Mouse (Mus musculus) embryonic facial prominence, embryonic 14.5 days (tissue): ENCODE data around the gene Mpdz. TPM values are rescaled to one million over a fixed set of nuclear protein-coding genes. Genes with fewer than 3 reads are reported as not detected.

Experiments
- ATAC-seq: fragments of 200-750 bp; cut with Nextera tagmentation; 2 replicates; pipeline ENCODE4 v1.8.0; 2017; ENCODE audit warnings: low read depth, moderate number of reproducible peaks, moderate TSS enrichment
- DNase-seq: peaks from one replicate; pipeline ENCODE4 v3.0.0-alpha.2; 2015; ENCODE audit warnings: low spot score
- H3K27ac ChIP-seq: fragments of 300-500 bp; sonication (generic); replicated peaks from 2 replicates; pipeline ENCODE4 v1.5.1; 2014; ENCODE audit warnings: low read depth, mild to moderate bottlenecking, low read length, moderate library complexity
- H3K27me3 ChIP-seq: fragments of 300-500 bp; sonication (generic); replicated peaks from 2 replicates; pipeline ENCODE4 v1.6.1; 2014; ENCODE audit warnings: low read length; ENCODE audit not compliant: control insufficient read depth, insufficient read depth
- H3K36me3 ChIP-seq: fragments of 300-500 bp; sonication (generic); 2 replicates; pipeline ENCODE4 v1.6.1; 2014; ENCODE audit warnings: low read length, mixed read lengths; ENCODE audit not compliant: control insufficient read depth, insufficient read depth
- H3K4me1 ChIP-seq: fragments of 300-500 bp; sonication (generic); 2 replicates; pipeline ENCODE4 v1.6.1; 2014; ENCODE audit warnings: antibody characterized with exemption, low read length; ENCODE audit not compliant: control insufficient read depth, insufficient read depth
- H3K4me2 ChIP-seq: fragments of 300-500 bp; sonication (generic); 2 replicates; pipeline ENCODE4 v1.6.1; 2014; ENCODE audit warnings: low read depth, mild to moderate bottlenecking, low read length, moderate library complexity, mixed read lengths
- H3K4me3 ChIP-seq: fragments of 300-500 bp; sonication (generic); 2 replicates; pipeline ENCODE4 v1.5.1; 2014; ENCODE audit warnings: low read depth, mild to moderate bottlenecking, low read length
- H3K9ac ChIP-seq: fragments of 300-500 bp; sonication (generic); 2 replicates; pipeline ENCODE4 v1.6.1; 2014; ENCODE audit warnings: low read depth, mild to moderate bottlenecking, low read length, moderate library complexity, mixed read lengths
- H3K9me3 ChIP-seq: fragments of 300-500 bp; sonication (generic); 2 replicates; pipeline ENCODE4 v1.6.1; 2016; ENCODE audit warnings: low read length; ENCODE audit not compliant: control insufficient read depth
- WGBS: fragments of 180-500 bp; shearing (Covaris S2); extraction: QIAGEN DNeasy Blood & Tissue Kit; methylation state at CpG from one replicate; pipeline ENCODE4 v1.1.7; 2014; 5-methylcytosine and 5-hydroxymethylcytosine counted together
- polyA plus RNA-seq: library from polyadenylated mRNA; unstranded; fragments of >200 nt; fragmentation: Nextera tagmentation; extraction: Ambion mirVana; gene quantifications from 2 replicates; pipeline ENCODE4 v1.2.1, GENCODE M21; 2014

The Mpdz gene
- polyA plus RNA-seq, 1 experiment from 2014 or later = 37.1 TPM

- peaks cover 25% of the 10 kb centered on the region for H3K36me3 ChIP-seq
- ATAC-seq (no peak), DNase-seq (no peak)
- H3K4me3 ChIP-seq = no peak overlapping the region
- 70% methylated on average over 5 of the region's 5 CpGs for WGBS
- no peak overlapping the region for H3K27ac ChIP-seq
- H3K4me1 ChIP-seq = no peaks in the 10 kb centered on the region
- H3K9ac ChIP-seq = no peak overlapping the region
- no peak overlapping the region for H3K4me2 ChIP-seq
- no peaks in the 10 kb centered on the region for H3K9me3 ChIP-seq
- H3K27me3 ChIP-seq = no peaks in the 10 kb centered on the region
Observed at GRCm38 (mm10) chr4:81314618-81315017, 128.0 kb downstream of the Mpdz start.

- Histone ChIP-seq H3K9ac (no peak overlapping the region), H3K4me1 (no peaks in the 10 kb centered on the region), H3K27me3 (no peaks in the 10 kb centered on the region), H3K36me3 (peaks cover 26% of the 10 kb centered on the region), H3K4me3 (no peak overlapping the region), H3K9me3 (no peaks in the 10 kb centered on the region), H3K4me2 (no peak overlapping the region), H3K27ac (no peak overlapping the region)
- ATAC-seq (no peak), DNase-seq (no peak)
- 76% methylated on average over 4 of the region's 4 CpGs for WGBS
Observed at GRCm38 (mm10) chr4:81313246-81313645, 129.4 kb downstream of the Mpdz start.

- Histone ChIP-seq H3K4me1 (no peaks in the 10 kb centered on the region), H3K4me3 (no peak overlapping the region), H3K27ac (peak overlapping the region; percentile 49), H3K27me3 (no peaks in the 10 kb centered on the region), H3K36me3 (peaks cover 21% of the 10 kb centered on the region), H3K9ac (no peak overlapping the region), H3K4me2 (no peak overlapping the region), H3K9me3 (no peaks in the 10 kb centered on the region)
- peak; percentile 63 for ATAC-seq
- 66% methylated on average over 2 of the region's 2 CpGs for WGBS
- no peak for DNase-seq
Observed at GRCm38 (mm10) chr4:81310168-81310474, 132.5 kb downstream of the Mpdz start.

GRCm38 (mm10) chr4:81309473-81310167 is 133.0 kb downstream of the Mpdz start:
- peak overlapping the region; percentile 49; the same call in 1 of the 2 replicates for H3K27ac ChIP-seq
- 54% methylated on average over 12 of the region's 12 CpGs for WGBS

GRCm38 (mm10) chr4:81307596-81308265 is 134.9 kb downstream of the Mpdz start:
- WGBS = 86% methylated on average over 10 of the region's 10 CpGs
- Histone ChIP-seq H3K9ac (no peak overlapping the region), H3K27ac (no peak overlapping the region), H3K27me3 (no peaks in the 10 kb centered on the region), H3K36me3 (peaks cover 28% of the 10 kb centered on the region), H3K4me2 (no peak overlapping the region), H3K4me3 (no peak overlapping the region), H3K9me3 (no peaks in the 10 kb centered on the region), H3K4me1 (no peaks in the 10 kb centered on the region)
- DNase-seq (no peak), ATAC-seq (no peak)

More at GRCm38 (mm10) chr4:81309473-81310167, 133.0 kb downstream of the Mpdz start:
- Histone ChIP-seq H3K9ac (no peak overlapping the region), H3K27me3 (no peaks in the 10 kb centered on the region), H3K4me1 (no peaks in the 10 kb centered on the region), H3K4me2 (no peak overlapping the region), H3K36me3 (peaks cover 21% of the 10 kb centered on the region), H3K4me3 (no peak overlapping the region), H3K9me3 (no peaks in the 10 kb centered on the region)
- DNase-seq (peak; percentile 80), ATAC-seq (peak; percentile 87)

- no peak for DNase-seq
- H3K9ac ChIP-seq = no peak overlapping the region
- H3K36me3 ChIP-seq = peaks cover 32% of the 10 kb centered on the region
- H3K4me2 ChIP-seq = no peak overlapping the region
- H3K4me3 ChIP-seq = no peak overlapping the region
- H3K4me1 ChIP-seq = no peaks in the 10 kb centered on the region
- no peaks in the 10 kb centered on the region for H3K9me3 ChIP-seq
- no peak for ATAC-seq
- WGBS = 93% methylated on average over 3 of the region's 3 CpGs
- H3K27ac ChIP-seq = no peak overlapping the region
- H3K27me3 ChIP-seq = no peaks in the 10 kb centered on the region
Observed at GRCm38 (mm10) chr4:81302056-81302455, 140.6 kb downstream of the Mpdz start.

GRCm38 (mm10) chr4:81298384-81298783 is 144.2 kb downstream of the Mpdz start:
- Histone ChIP-seq H3K4me2 (no peak overlapping the region), H3K9me3 (no peaks in the 10 kb centered on the region), H3K27me3 (no peaks in the 10 kb centered on the region), H3K9ac (no peak overlapping the region), H3K27ac (no peak overlapping the region), H3K36me3 (peaks cover 54% of the 10 kb centered on the region), H3K4me3 (no peak overlapping the region), H3K4me1 (no peaks in the 10 kb centered on the region)
- WGBS = 63% methylated on average over 4 of the region's 4 CpGs
- DNase-seq (no peak), ATAC-seq (no peak)

- Histone ChIP-seq H3K27ac (no peak overlapping the region), H3K4me3 (no peak overlapping the region), H3K9ac (no peak overlapping the region), H3K4me2 (no peak overlapping the region), H3K9me3 (no peaks in the 10 kb centered on the region), H3K36me3 (peaks cover 68% of the 10 kb centered on the region), H3K27me3 (no peaks in the 10 kb centered on the region), H3K4me1 (no peaks in the 10 kb centered on the region)
- no peak for DNase-seq
- no peak for ATAC-seq
Observed at GRCm38 (mm10) chr4:81293309-81293708, 149.3 kb downstream of the Mpdz start.

- no peak for ATAC-seq
- 70% methylated on average over 4 of the region's 4 CpGs for WGBS
- no peak overlapping the region for H3K4me2 ChIP-seq
- H3K4me1 ChIP-seq = no peaks in the 10 kb centered on the region
- no peak overlapping the region for H3K27ac ChIP-seq
- H3K4me3 ChIP-seq = no peak overlapping the region
- H3K36me3 ChIP-seq = peaks cover 48% of the 10 kb centered on the region
- no peaks in the 10 kb centered on the region for H3K27me3 ChIP-seq
- H3K9ac ChIP-seq = no peak overlapping the region
- no peaks in the 10 kb centered on the region for H3K9me3 ChIP-seq
- no peak for DNase-seq
Observed at GRCm38 (mm10) chr4:81285564-81285963, 157.1 kb downstream of the Mpdz start.
